Mouse (Mus musculus): ENCODE data around the gene H2al1b. TPM values are rescaled to one million over a fixed set of nuclear protein-coding genes. Genes with fewer than 3 reads are reported as not detected.

H2al1b gene
- polyA plus RNA-seq, 1 experiment, result not detected

- DNase-seq (ENCODE audit: low read depth), result no peak
These were observed 44.5 kb downstream of the H2al1b start for GRCm38 (mm10) chrX:11346756-11347155.

Other genes with a start within 250 kb of the H2al1b start
- not detected in 2 replicates for gene H2al1a, start 3.2 kb upstream of the H2al1b start, polyA plus RNA-seq (2012; rRNA removed)
- gene H2al1c, start 3.2 kb downstream of the H2al1b start, polyA plus RNA-seq (2012; rRNA removed), result not detected in 2 replicates
- not detected in 2 replicates for gene H2al1d, start 6.4 kb downstream of the H2al1b start, polyA plus RNA-seq (2012; rRNA removed)
- 0.31 TPM in 1 of 2 replicates, not detected in the other for gene H2al1e, start 9.5 kb downstream of the H2al1b start, polyA plus RNA-seq (2012; rRNA removed)
- not detected in 2 replicates for gene H2al1f, start 12.7 kb downstream of the H2al1b start, polyA plus RNA-seq (2012; rRNA removed)
- gene H2al1g, start 15.8 kb downstream of the H2al1b start, polyA plus RNA-seq (2012; rRNA removed), result not detected in 2 replicates
- not detected in 2 replicates for gene H2al1h, start 19.1 kb downstream of the H2al1b start, polyA plus RNA-seq (2012; rRNA removed)
- gene H2al1i, start 22.2 kb downstream of the H2al1b start, polyA plus RNA-seq (2012; rRNA removed), result not detected in 2 replicates
- gene H2al1j, start 25.4 kb downstream of the H2al1b start, polyA plus RNA-seq (2012; rRNA removed), result not detected in 2 replicates

Measured in gonadal fat pad, adult 2 months (tissue).